Mouse (Mus musculus): ENCODE results near the gene Saa3.
A peak's percentile ranks its signal among the peaks of the same experiment; 100 is the strongest.
"Not testable (repeated sequence)": the region's sequence is repeated elsewhere in the genome, so short reads cannot be mapped to it uniquely, and the experiment has no call there.

Gene Saa3

GRCm38 (mm10) chr7:46712250-46712649 lies 3.2 kb downstream of the Saa3 start:
- DNase-seq (ENCODE audit: low read depth, low spot score): no peak

- DNase-seq (ENCODE audit: low read depth, low spot score): peak; percentile 93
Observed at GRCm38 (mm10) chr7:46710390-46710844, 5.1 kb downstream of the Saa3 start, which contains the start of gene Saal1. Gene Saal1 (minus strand): TSS chr7:46710680.

GRCm38 (mm10) chr7:46700521-46701025 lies 14.9 kb downstream of the Saa3 start:
- DNase-seq (ENCODE audit: low read depth, low spot score): no peak

- no peak for DNase-seq (ENCODE audit: low read depth, low spot score)
Observed at GRCm38 (mm10) chr7:46696754-46697153, 18.7 kb downstream of the Saa3 start.

GRCm38 (mm10) chr7:46686827-46687226 lies 28.7 kb downstream of the Saa3 start:
- DNase-seq (ENCODE audit: low read depth, low spot score): no peak

GRCm38 (mm10) chr7:46680732-46681131 lies 34.8 kb downstream of the Saa3 start:
- no peak for DNase-seq (ENCODE audit: low read depth, low spot score)

GRCm38 (mm10) chr7:46679044-46679443 lies 36.5 kb downstream of the Saa3 start:
- not testable (repeated sequence) for DNase-seq (ENCODE audit: low read depth, low spot score)

GRCm38 (mm10) chr7:46678417-46678816 lies 37.1 kb downstream of the Saa3 start:
- DNase-seq (ENCODE audit: low read depth, low spot score): no peak

- DNase-seq (ENCODE audit: low read depth, low spot score): no peak
Observed at GRCm38 (mm10) chr7:46676808-46677360, 38.6 kb downstream of the Saa3 start.

- DNase-seq (ENCODE audit: low read depth, low spot score): no peak
Observed at GRCm38 (mm10) chr7:46675886-46676285, 39.6 kb downstream of the Saa3 start.

GRCm38 (mm10) chr7:46675061-46675460 lies 40.4 kb downstream of the Saa3 start:
- no peak for DNase-seq (ENCODE audit: low read depth, low spot score)

- no peak for DNase-seq (ENCODE audit: low read depth, low spot score)
Observed at GRCm38 (mm10) chr7:46672160-46672672, 43.3 kb downstream of the Saa3 start, which contains the start of gene Tph1. Gene Tph1 (minus strand): TSS chr7:46672537.

GRCm38 (mm10) chr7:46667256-46667655 lies 48.2 kb downstream of the Saa3 start:
- no peak for DNase-seq (ENCODE audit: low read depth, low spot score)

GRCm38 (mm10) chr7:46665236-46665635 lies 50.3 kb downstream of the Saa3 start:
- DNase-seq (ENCODE audit: low read depth, low spot score): peak; percentile 53
